Mouse (Mus musculus) olfactory bulb, adult 2 months (tissue): Measurements from ENCODE around the gene Hbp1.

Experiments used
- CTCF ChIP-seq: fragments of 200-500 bp; IDR thresholded peaks from 2 replicates; pipeline ENCODE4 v1.5.1; 2012; ENCODE audit warnings: low read depth, mild to moderate bottlenecking, low read length, moderate library complexity; ENCODE audit not compliant: insufficient read depth
- POLR2A ChIP-seq: fragments of 200-500 bp; IDR thresholded peaks from 2 replicates; pipeline ENCODE4 v1.6.1; 2012; ENCODE audit warnings: mild to moderate bottlenecking, low read depth, low read length, moderate library complexity; ENCODE audit not compliant: insufficient read depth

- TF ChIP-seq POLR2A (no peak), CTCF (no peak)
Observed at GRCm38 (mm10) chr12:31931818-31932217, 18.5 kb downstream of the Hbp1 start.
